Mouse (Mus musculus) thymus, postnatal 10 days (tissue): ENCODE data around the gene Sirt2.

Source experiments
- DNase-seq, 2 experiments: peaks; one replicate each; pipeline ENCODE4 v3.0.0; 2021; ENCODE audit warnings: low spot score in 2 of 2

Gene Sirt2

DNA sequence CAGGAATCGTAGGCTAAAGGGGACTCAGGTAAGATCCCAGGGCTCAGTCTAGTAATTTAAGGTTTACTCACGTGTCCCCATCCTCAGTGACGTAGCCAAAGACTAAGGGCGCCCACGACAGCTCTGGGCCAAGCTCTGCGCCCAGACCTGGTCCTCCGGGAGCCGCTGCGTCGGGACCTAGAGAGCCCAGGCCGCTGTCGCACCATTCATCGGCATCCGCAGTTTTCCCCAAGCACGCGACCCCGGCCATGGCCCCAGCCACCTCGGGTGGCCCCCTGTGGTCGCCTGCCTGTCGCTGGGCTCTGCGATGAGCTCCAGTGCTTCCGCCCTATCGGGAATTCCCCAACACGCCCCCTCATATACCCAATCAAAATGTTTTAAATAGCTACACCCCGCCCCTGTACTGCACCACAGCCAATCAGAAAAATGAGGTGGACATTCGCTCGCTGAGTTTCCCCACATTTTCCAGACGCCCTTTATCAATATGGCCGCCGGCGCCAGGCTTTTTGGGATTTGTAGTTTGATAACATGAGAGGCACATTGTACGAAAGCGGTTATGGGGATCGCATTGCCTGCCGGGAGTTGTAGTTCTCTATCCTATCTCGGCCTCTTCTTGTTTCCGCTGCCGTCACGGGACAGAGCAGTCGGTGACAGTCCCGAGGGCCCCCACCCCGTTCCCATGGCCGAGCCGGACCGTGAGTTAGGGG lies at the start of gene Sirt2:
Gene Sirt2 (plus strand): TSS at position 563 of the 707 bp plus-strand sequence.
- peak; percentile 93 to 96 for DNase-seq

- no peak for DNase-seq
Observed at GRCm38 (mm10) chr7:28717726-28718125, 48.8 kb upstream of the Sirt2 start.

- no peak for DNase-seq
Observed at GRCm38 (mm10) chr7:28719159-28719558, 47.4 kb upstream of the Sirt2 start.

GRCm38 (mm10) chr7:28719650-28720049 lies 46.9 kb upstream of the Sirt2 start:
- DNase-seq, result no peak

- no peak for DNase-seq
Observed at GRCm38 (mm10) chr7:28720753-28721537, 45.6 kb upstream of the Sirt2 start.

- no peak for DNase-seq
Observed at GRCm38 (mm10) chr7:28722079-28722478, 44.5 kb upstream of the Sirt2 start.

- no peak for DNase-seq
Observed at GRCm38 (mm10) chr7:28724613-28725012, 41.9 kb upstream of the Sirt2 start.

- DNase-seq, result peak; percentile 58 to 90
Observed at GRCm38 (mm10) chr7:28726600-28726999, 39.9 kb upstream of the Sirt2 start.

GRCm38 (mm10) chr7:28727649-28728340 lies 38.7 kb upstream of the Sirt2 start:
- no peak for DNase-seq

- DNase-seq, result peak; percentile 73 to 75
Observed at GRCm38 (mm10) chr7:28732341-28733142, 34.0 kb upstream of the Sirt2 start.

DNA sequence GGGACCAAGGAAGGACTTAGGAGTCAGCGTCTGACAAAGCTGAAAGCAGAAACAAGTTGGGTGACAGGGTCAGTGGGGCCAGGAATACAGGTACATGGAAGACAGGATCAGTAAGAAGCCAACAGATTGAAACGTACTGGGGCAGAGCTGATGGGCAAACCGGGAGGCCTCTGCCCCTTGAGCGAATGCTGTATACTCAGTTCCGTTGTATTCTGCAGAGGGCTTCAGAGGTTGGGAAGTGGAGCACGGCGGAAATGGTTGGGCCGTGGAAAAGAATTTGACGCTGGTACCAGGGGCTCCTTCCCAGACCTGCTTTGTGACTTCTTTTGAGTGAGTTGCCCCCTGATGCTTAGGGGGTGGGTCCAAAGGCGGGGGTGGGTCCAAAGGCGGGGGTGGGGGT lies 33.3 kb upstream of the Sirt2 start:
- DNase-seq, result no peak

GRCm38 (mm10) chr7:28735701-28736100 lies 30.8 kb upstream of the Sirt2 start:
- DNase-seq, result no peak

GRCm38 (mm10) chr7:28739829-28740228 lies 26.7 kb upstream of the Sirt2 start:
- DNase-seq, result no peak

DNA sequence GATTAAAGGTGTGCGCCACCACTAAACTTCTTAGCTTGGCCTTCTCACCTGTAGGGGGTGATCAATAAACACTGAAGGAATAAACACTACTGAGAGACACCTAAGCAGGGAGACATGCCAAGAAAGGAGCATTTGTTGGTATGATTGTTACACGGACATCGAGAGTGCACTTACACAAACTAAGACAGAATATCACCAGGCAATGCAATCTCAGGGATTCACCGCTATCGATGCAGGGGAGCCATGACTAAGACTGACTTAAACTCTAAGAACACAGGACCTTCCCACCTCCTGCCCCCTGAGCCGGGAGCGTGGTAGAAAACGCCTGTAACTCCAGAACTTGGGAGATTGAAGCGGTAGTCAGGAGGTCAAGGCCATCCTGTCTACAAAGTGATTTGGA lies 25.6 kb upstream of the Sirt2 start:
- DNase-seq, result no peak

- DNase-seq, result no peak
Observed at GRCm38 (mm10) chr7:28741368-28741708, 25.2 kb upstream of the Sirt2 start.

DNA sequence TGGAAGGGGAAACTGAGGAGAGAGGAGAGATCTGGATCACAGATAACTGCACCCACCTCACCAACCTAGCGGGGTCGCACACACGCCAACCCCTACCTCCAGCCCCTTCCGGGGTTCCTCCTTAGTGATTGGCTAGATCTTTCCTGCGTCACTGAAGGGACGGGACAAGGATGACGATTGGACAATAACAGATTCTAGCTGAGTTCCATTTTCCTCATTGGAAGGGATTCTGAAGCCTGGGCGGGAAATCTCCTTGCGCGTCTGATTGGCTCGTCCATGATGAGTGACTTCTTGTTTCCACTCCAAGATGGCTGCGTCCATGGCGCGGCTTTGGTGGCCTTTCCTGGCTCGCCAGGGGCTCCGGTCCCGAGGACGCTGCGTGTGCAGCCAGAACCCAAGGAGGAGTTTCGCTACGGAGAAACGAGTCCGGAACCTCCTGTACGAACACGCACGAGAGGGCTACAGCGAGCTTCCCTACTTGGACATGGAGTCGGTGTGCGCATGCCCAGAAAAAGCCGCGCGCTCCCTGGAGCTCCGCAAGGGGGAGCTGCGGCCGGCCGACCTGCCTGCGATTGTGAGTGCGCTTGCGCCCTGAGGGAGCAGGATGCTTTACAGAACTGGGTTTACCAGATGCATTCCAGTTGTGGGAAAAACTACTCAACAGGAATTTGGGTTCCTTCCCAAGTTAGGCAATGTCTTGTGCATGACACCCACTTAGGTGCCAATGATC lies 24.7 kb upstream of the Sirt2 start, which contains the start of the genes Mrps12 and Sars2:
Gene Mrps12 (minus strand): TSS at position 112 of the 730 bp plus-strand sequence.
Gene Sars2 (plus strand): TSS at position 284 of the 730 bp plus-strand sequence.
- DNase-seq, result peak; percentile 93 to 94

DNA sequence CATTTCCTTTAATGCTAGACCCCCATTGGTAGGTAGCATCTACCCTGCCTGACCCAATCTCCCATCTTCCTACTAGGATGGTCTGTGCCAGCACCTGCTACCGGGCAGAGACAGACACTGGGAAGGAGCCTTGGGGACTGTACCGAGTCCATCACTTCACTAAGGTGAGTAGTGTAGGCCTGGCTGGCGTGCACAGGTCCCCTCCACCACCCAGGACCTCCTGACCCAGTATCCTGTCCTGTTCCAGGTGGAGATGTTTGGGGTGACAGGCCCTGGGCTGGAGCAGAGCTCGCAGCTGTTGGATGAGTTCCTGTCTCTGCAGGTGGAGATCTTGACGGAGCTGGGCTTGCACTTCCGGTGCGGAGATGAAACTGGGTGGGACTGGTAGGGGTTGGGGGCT lies 16.6 kb upstream of the Sirt2 start:
- no peak for DNase-seq

GRCm38 (mm10) chr7:28756079-28756478 lies 10.5 kb upstream of the Sirt2 start, which contains the start of gene Ccer2:
TSS of gene Ccer2 (plus strand) at chr7:28756174.
- no peak for DNase-seq

GRCm38 (mm10) chr7:28758623-28759022 lies 7.9 kb upstream of the Sirt2 start:
- DNase-seq, result no peak

DNA sequence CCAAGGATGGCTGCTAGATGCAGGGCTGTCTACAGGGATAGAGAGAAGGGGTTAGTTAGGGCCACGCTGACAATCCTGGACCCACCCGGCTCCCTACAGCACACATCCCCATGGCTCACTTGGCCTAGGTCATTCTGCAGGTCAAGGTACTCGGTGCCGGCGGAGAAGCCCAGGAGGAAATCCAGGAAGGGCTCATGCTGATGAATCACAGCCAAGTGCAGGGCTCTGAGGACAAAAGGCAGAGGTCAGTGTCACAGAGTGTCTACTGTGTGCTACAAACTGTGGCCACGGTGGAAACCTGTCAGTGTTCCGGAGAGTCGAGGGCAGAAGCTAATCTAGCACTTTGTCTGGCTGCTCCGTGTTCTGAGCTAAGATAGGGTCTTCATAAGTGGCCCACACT lies 4.6 kb upstream of the Sirt2 start:
- DNase-seq, result no peak

DNA sequence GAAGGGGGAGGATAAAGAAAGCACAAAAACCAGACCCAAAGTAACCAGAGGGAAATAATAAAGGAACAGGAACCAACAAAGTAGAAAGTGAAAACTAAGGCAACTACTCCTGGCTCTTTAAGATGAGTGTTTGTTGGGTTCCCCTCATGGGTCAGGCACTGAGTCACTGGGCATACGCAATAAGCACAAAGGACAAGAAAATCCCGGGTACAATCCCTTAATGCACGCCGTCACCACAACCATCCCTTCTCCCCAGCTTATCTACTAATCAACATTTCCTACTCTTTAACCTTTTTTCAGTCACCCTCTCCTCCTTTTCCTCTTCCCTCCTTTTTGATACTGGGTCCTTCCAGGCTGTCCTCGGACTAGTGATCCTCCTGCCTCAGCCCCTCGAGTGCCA lies 1.3 kb upstream of the Sirt2 start:
- no peak for DNase-seq
